Comparison of ENCODE assay signal across 12 mouse cellular contexts in genomic region chr2:163712874-163713273, GRCm38 (mm10). TPM values are rescaled to one million over a fixed set of nuclear protein-coding genes. Genes with fewer than 3 reads are reported as not detected.
DNase-seq lines count a peak whose midpoint lies in the region; ATAC-seq and TF ChIP-seq lines count a peak whose summit lies in the region.
"Had no signal": no experiment of that assay in that cellular context is flagged by ENCODE, and none has a peak within 500 bp of the region (broad histone marks: within the 10 kb centered on the region; RNA-seq: fewer than 3 reads in every experiment).

No protein-coding gene starts in this region.

- H3K4me1 ChIP-seq in embryonic facial prominence, embryonic 12.5 days, result peaks cover 13% of the 10 kb centered on the region
- peaks cover 19% of the 10 kb centered on the region for H3K4me1 ChIP-seq in embryonic facial prominence, embryonic 10.5 days
- H3K4me1 ChIP-seq in kidney, postnatal 0 days (replicated peaks; ENCODE audit: insufficient read depth, low read length), result 0 out of 2 replicates have a peak, but pooled peaks cover 4% of the 10 kb centered on the region

- H3K36me3 ChIP-seq in embryonic facial prominence, embryonic 12.5 days, result no peaks in the 10 kb centered on the region
- peaks cover 23% of the 10 kb centered on the region for H3K36me3 ChIP-seq in embryonic facial prominence, embryonic 10.5 days (replicated peaks)
- no peaks in the 10 kb centered on the region for H3K36me3 ChIP-seq in kidney, postnatal 0 days (ENCODE audit: insufficient read depth, low read length)
- H3K36me3 ChIP-seq: neural tube, embryonic 12.5 days had no signal

- H3K4me2 ChIP-seq in embryonic facial prominence, embryonic 12.5 days (replicated peaks), result no peak overlapping the region
- H3K4me2 ChIP-seq in kidney, postnatal 0 days (ENCODE audit: low read length), result no peak overlapping the region
- H3K4me2 ChIP-seq: neural tube, embryonic 12.5 days had no signal

- TF ChIP-seq CTCF in kidney, postnatal 0 days (IDR thresholded peaks at IDR 0.05; ENCODE audit: low read depth), result no peak

- H3K4me3 ChIP-seq in embryonic facial prominence, embryonic 12.5 days, result no peak overlapping the region
- no peak overlapping the region for H3K4me3 ChIP-seq in embryonic facial prominence, embryonic 10.5 days
- H3K4me3 ChIP-seq in kidney, postnatal 0 days (replicated peaks; ENCODE audit: low read depth, low read length), result no peak overlapping the region
- H3K4me3 ChIP-seq: neural tube, embryonic 12.5 days had no signal

- no peaks in the 10 kb centered on the region for H3K9me3 ChIP-seq in embryonic facial prominence, embryonic 12.5 days
- no peaks in the 10 kb centered on the region for H3K9me3 ChIP-seq in embryonic facial prominence, embryonic 10.5 days
- no peaks in the 10 kb centered on the region for H3K9me3 ChIP-seq in kidney, postnatal 0 days (replicated peaks; ENCODE audit: low read length)
- H3K9me3 ChIP-seq: neural tube, embryonic 12.5 days had no signal

- 66% methylated on average over 6 of the region's 6 CpGs for WGBS in embryonic facial prominence, embryonic 12.5 days
- 80% methylated on average over 6 of the region's 6 CpGs for WGBS in embryonic facial prominence, embryonic 10.5 days
- 77% methylated on average over 6 of the region's 6 CpGs for WGBS in kidney, postnatal 0 days

- no peak overlapping the region for H3K27ac ChIP-seq in embryonic facial prominence, embryonic 12.5 days
- H3K27ac ChIP-seq in embryonic facial prominence, embryonic 10.5 days (replicated peaks), result no peak overlapping the region
- peak overlapping the region; percentile 65 for H3K27ac ChIP-seq in kidney, postnatal 0 days
- H3K27ac ChIP-seq: neural tube, embryonic 12.5 days had no signal

- no peaks in the 10 kb centered on the region for H3K27me3 ChIP-seq in embryonic facial prominence, embryonic 12.5 days
- no peaks in the 10 kb centered on the region for H3K27me3 ChIP-seq in embryonic facial prominence, embryonic 10.5 days (replicated peaks; ENCODE audit: low read depth, poor library complexity, severe bottlenecking)
- H3K27me3 ChIP-seq in kidney, postnatal 0 days (ENCODE audit: insufficient read depth, low read length), result no peaks in the 10 kb centered on the region
- H3K27me3 ChIP-seq: neural tube, embryonic 12.5 days had no signal

- H3K9ac ChIP-seq in embryonic facial prominence, embryonic 12.5 days, result peak overlapping the region; percentile 11
- no peak overlapping the region for H3K9ac ChIP-seq in kidney, postnatal 0 days (ENCODE audit: low read depth, low read length)
- H3K9ac ChIP-seq: neural tube, embryonic 12.5 days had no signal

- ATAC-seq in embryonic facial prominence, embryonic 12.5 days (ENCODE audit: insufficient number of reproducible peaks, insufficient read depth, low FRiP score, low TSS enrichment), result no peak
- ATAC-seq in kidney, postnatal 0 days (replicated peaks; ENCODE audit: low FRiP score, low read depth), result no peak
- peak; percentile 13 for ATAC-seq in megakaryocyte progenitor cell, adult 5-6 weeks (replicated peaks; ENCODE audit: poor library complexity)

- no peak for DNase-seq in embryonic facial prominence, embryonic 10.5 days (ENCODE audit: low spot score)
- no peak for DNase-seq in kidney, postnatal 0 days (ENCODE audit: low spot score)
- no peak for DNase-seq in kidney, postnatal 14 days
- peak; percentile 36 for DNase-seq in adipocyte (ENCODE audit: low spot score)
- DNase-seq in right cerebral cortex, adult 18-20 months, result no peak
- no peak for DNase-seq in cerebellum, adult 9-11 months
- DNase-seq: adrenal gland, postnatal 14 days; cerebellum, postnatal 10 days; kidney, adult 18-20 months had no signal

RNA-seq across cellular contexts. Expression of gene Ada, which starts 37.2 kb away (rescaled TPM):
- polyA plus RNA-seq in embryonic facial prominence, embryonic 12.5 days (2016; fragmentation: Nextera tagmentation; extraction: Ambion mirVana), result 6.9 and 8.6 TPM in 2 replicates
- 9.7 and 11.1 TPM in 2 replicates for polyA plus RNA-seq in embryonic facial prominence, embryonic 10.5 days (2016; fragmentation: Nextera tagmentation; extraction: Ambion mirVana)
- polyA plus RNA-seq in kidney, postnatal 0 days (2015; fragmentation: Nextera tagmentation; extraction: Ambion mirVana), result 7.7 and 9.8 TPM in 2 replicates
- 13.4 TPM in 2 replicates for total RNA-seq in megakaryocyte progenitor cell, adult 5-6 weeks (2015)
- total RNA-seq in megakaryocyte progenitor cell, adult 5-6 weeks (2017), result 17.5 and 20.2 TPM in 2 replicates

RNA-seq across cellular contexts. Expression of gene Pkig, which starts 54.7 kb away (rescaled TPM):
- 119 and 128 TPM in 2 replicates for polyA plus RNA-seq in embryonic facial prominence, embryonic 12.5 days (2016; fragmentation: Nextera tagmentation; extraction: Ambion mirVana)
- polyA plus RNA-seq in embryonic facial prominence, embryonic 10.5 days (2016; fragmentation: Nextera tagmentation; extraction: Ambion mirVana), result 189 and 194 TPM in 2 replicates
- polyA plus RNA-seq in kidney, postnatal 0 days (2015; fragmentation: Nextera tagmentation; extraction: Ambion mirVana), result 179 and 198 TPM in 2 replicates
- 50.8 and 54.4 TPM in 2 replicates for total RNA-seq in megakaryocyte progenitor cell, adult 5-6 weeks (2015)
- total RNA-seq in megakaryocyte progenitor cell, adult 5-6 weeks (2017), result 52.9 and 56.3 TPM in 2 replicates
